Mouse (Mus musculus): Measurements from ENCODE around the gene Gapdhs. TPM values are rescaled to one million over a fixed set of nuclear protein-coding genes. Genes with fewer than 3 reads are reported as not detected.

Gene Gapdhs
- polyA plus RNA-seq, 1 experiment, result not detected

- Histone ChIP-seq H3K27ac (ENCODE audit: control insufficient read depth, insufficient read depth, low read depth, low read length, poor library complexity) (peak within 1 kb of the TSS; percentile 71), H3K4me1 (ENCODE audit: control insufficient read depth, insufficient read depth, low read length) (no peaks in the 10 kb centered on the region; the same call in 1 of the 2 replicates), H3K4me3 (replicated peaks; ENCODE audit: control insufficient read depth, low read depth, low read length) (peak within 1 kb of the TSS; percentile 84)
- under 1% methylated on average over 60 of the region's 60 CpGs for WGBS
- TF ChIP-seq CTCF (IDR thresholded peaks at IDR 0.05; ENCODE audit: control insufficient read depth, insufficient read depth, low read length) (peak; percentile 8; the same call in 1 of the 2 replicates), POLR2A (IDR thresholded peaks at IDR 0.05; ENCODE audit: borderline replicate concordance, control insufficient read depth, low read depth, low read length) (peak; percentile 61; the same call in 1 of the 2 replicates)
These were observed 14.0 kb downstream of the Gapdhs start, which contains the start of gene Tmem147 for GRCm38 (mm10) chr7:30729396-30730063. Gene Tmem147 (minus strand): TSS chr7:30729540.

- Histone ChIP-seq H3K4me3 (replicated peaks; ENCODE audit: control insufficient read depth, low read depth, low read length) (peak overlapping the region; percentile 84), H3K27ac (ENCODE audit: control insufficient read depth, insufficient read depth, low read depth, low read length, poor library complexity) (peak overlapping the region; percentile 71; the same call in 1 of the 2 replicates), H3K4me1 (ENCODE audit: control insufficient read depth, insufficient read depth, low read length) (no peaks in the 10 kb centered on the region; the same call in 1 of the 2 replicates)
- no peak for TF ChIP-seq POLR2A (IDR thresholded peaks at IDR 0.05; ENCODE audit: borderline replicate concordance, control insufficient read depth, low read depth, low read length)
- TF ChIP-seq CTCF (IDR thresholded peaks at IDR 0.05; ENCODE audit: control insufficient read depth, insufficient read depth, low read length), result no peak
- WGBS, result 5% methylated on average over 26 of the region's 26 CpGs
These were observed 14.6 kb downstream of the Gapdhs start for GRCm38 (mm10) chr7:30728739-30729395.

- no peaks in the 10 kb centered on the region; the same call in 1 of the 2 replicates for H3K4me1 ChIP-seq (ENCODE audit: control insufficient read depth, insufficient read depth, low read length)
- TF ChIP-seq CTCF (IDR thresholded peaks at IDR 0.05; ENCODE audit: control insufficient read depth, insufficient read depth, low read length) (no peak), POLR2A (IDR thresholded peaks at IDR 0.05; ENCODE audit: borderline replicate concordance, control insufficient read depth, low read depth, low read length) (no peak)
- 78% methylated on average over 6 of the region's 6 CpGs for WGBS
- H3K27ac ChIP-seq (ENCODE audit: control insufficient read depth, insufficient read depth, low read depth, low read length, poor library complexity), result no peak overlapping the region
- H3K4me3 ChIP-seq (replicated peaks; ENCODE audit: control insufficient read depth, low read depth, low read length), result no peak overlapping the region
These were observed 15.3 kb downstream of the Gapdhs start for GRCm38 (mm10) chr7:30728214-30728613.

- WGBS, result 53% methylated on average over 6 of the region's 6 CpGs
- Histone ChIP-seq H3K27ac (ENCODE audit: control insufficient read depth, insufficient read depth, low read depth, low read length, poor library complexity) (no peak overlapping the region), H3K4me3 (replicated peaks; ENCODE audit: control insufficient read depth, low read depth, low read length) (no peak overlapping the region), H3K4me1 (ENCODE audit: control insufficient read depth, insufficient read depth, low read length) (peaks cover 2% of the 10 kb centered on the region; the same call in 1 of the 2 replicates)
- TF ChIP-seq CTCF (IDR thresholded peaks at IDR 0.05; ENCODE audit: control insufficient read depth, insufficient read depth, low read length) (no peak), POLR2A (IDR thresholded peaks at IDR 0.05; ENCODE audit: borderline replicate concordance, control insufficient read depth, low read depth, low read length) (no peak)
These were observed 20.1 kb downstream of the Gapdhs start for GRCm38 (mm10) chr7:30723274-30723953.

GRCm38 (mm10) chr7:30721286-30721685 lies 22.2 kb downstream of the Gapdhs start:
- H3K4me1 ChIP-seq (ENCODE audit: control insufficient read depth, insufficient read depth, low read length), result peaks cover 3% of the 10 kb centered on the region; the same call in 1 of the 2 replicates
- no peak overlapping the region for H3K4me3 ChIP-seq (replicated peaks; ENCODE audit: control insufficient read depth, low read depth, low read length)
- TF ChIP-seq POLR2A (IDR thresholded peaks at IDR 0.05; ENCODE audit: borderline replicate concordance, control insufficient read depth, low read depth, low read length) (no peak), CTCF (IDR thresholded peaks at IDR 0.05; ENCODE audit: control insufficient read depth, insufficient read depth, low read length) (no peak)
- WGBS, result 88% methylated on average over 7 of the region's 7 CpGs
- no peak overlapping the region for H3K27ac ChIP-seq (ENCODE audit: control insufficient read depth, insufficient read depth, low read depth, low read length, poor library complexity)

GRCm38 (mm10) chr7:30719669-30720068 lies 23.8 kb downstream of the Gapdhs start:
- WGBS, result 84% methylated on average over 5 of the region's 5 CpGs
- no peak overlapping the region for H3K27ac ChIP-seq (ENCODE audit: control insufficient read depth, insufficient read depth, low read depth, low read length, poor library complexity)
- peaks cover 3% of the 10 kb centered on the region; the same call in 1 of the 2 replicates for H3K4me1 ChIP-seq (ENCODE audit: control insufficient read depth, insufficient read depth, low read length)
- no peak overlapping the region for H3K4me3 ChIP-seq (replicated peaks; ENCODE audit: control insufficient read depth, low read depth, low read length)
- no peak for TF ChIP-seq CTCF (IDR thresholded peaks at IDR 0.05; ENCODE audit: control insufficient read depth, insufficient read depth, low read length)
- TF ChIP-seq POLR2A (IDR thresholded peaks at IDR 0.05; ENCODE audit: borderline replicate concordance, control insufficient read depth, low read depth, low read length), result no peak

GRCm38 (mm10) chr7:30717716-30718046 lies 25.8 kb downstream of the Gapdhs start:
- no peak for TF ChIP-seq POLR2A (IDR thresholded peaks at IDR 0.05; ENCODE audit: borderline replicate concordance, control insufficient read depth, low read depth, low read length)
- TF ChIP-seq CTCF (IDR thresholded peaks at IDR 0.05; ENCODE audit: control insufficient read depth, insufficient read depth, low read length), result no peak
- H3K4me3 ChIP-seq (replicated peaks; ENCODE audit: control insufficient read depth, low read depth, low read length), result peak overlapping the region; percentile 16
- 24% methylated on average over 14 of the region's 14 CpGs for WGBS

More at GRCm38 (mm10) chr7:30717716-30718046, 25.8 kb downstream of the Gapdhs start:
- peaks cover 3% of the 10 kb centered on the region; the same call in 1 of the 2 replicates for H3K4me1 ChIP-seq (ENCODE audit: control insufficient read depth, insufficient read depth, low read length)
- H3K27ac ChIP-seq (ENCODE audit: control insufficient read depth, insufficient read depth, low read depth, low read length, poor library complexity), result no peak overlapping the region; the same call in 1 of the 2 replicates

All from bone marrow, adult 2 months (tissue).